Mouse (Mus musculus): ENCODE measurements at regions not wholly inside any gene's neighbourhood (a gene's known extent, or its start where the extent isn't known, plus 50 kb on each side); places are given as distances from the start of the nearest gene placed in this dataset.

DNA sequence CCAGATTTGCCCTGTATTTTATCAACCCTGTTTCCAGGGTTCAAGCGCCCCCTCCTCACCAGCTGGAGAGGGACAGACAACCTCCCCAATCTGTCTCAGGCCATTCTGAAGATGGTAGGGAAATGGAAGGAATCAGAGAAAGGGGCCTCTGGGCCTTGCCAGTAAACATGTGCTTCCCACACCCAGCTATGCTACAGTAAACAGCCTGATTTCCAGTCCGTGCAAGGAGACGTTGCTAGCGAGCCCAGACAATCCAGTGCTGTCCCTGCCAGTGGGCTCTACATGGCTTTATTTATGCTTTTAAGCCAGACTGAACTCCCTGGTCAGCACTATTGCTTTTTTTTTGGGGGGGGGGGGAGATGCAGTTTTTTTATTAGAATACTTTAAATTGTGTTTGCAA is 50.9 kb upstream of the Olig2 start:
- Histone ChIP-seq H3K4me3 (replicated peaks) (no peak overlapping the region), H3K9me3 (replicated peaks) (no peaks in the 10 kb centered on the region), H3K27ac (replicated peaks) (no peak overlapping the region), H3K27me3 (peaks cover 49% of the 10 kb centered on the region), H3K4me1 (replicated peaks) (peaks cover 4% of the 10 kb centered on the region), H3K36me3 (replicated peaks) (no peaks in the 10 kb centered on the region), H3K4me2 (no peak overlapping the region), H3K9ac (no peak overlapping the region)
- WGBS (ENCODE audit: insufficient replicate concordance): 63% methylated on average over 4 of the region's 4 CpGs
- ATAC-seq (ENCODE audit: insufficient read depth): no peak
